Mouse (Mus musculus) embryonic facial prominence, embryonic 14.5 days (tissue): ENCODE measurements around the gene Knstrn. TPM values are rescaled to one million over a fixed set of nuclear protein-coding genes. Genes with fewer than 3 reads are reported as not detected.

Source experiments
- ATAC-seq: fragments of 200-750 bp; cut with Nextera tagmentation; 2 replicates; pipeline ENCODE4 v1.8.0; 2017; ENCODE audit warnings: low read depth, moderate number of reproducible peaks, moderate TSS enrichment
- DNase-seq: peaks from one replicate; pipeline ENCODE4 v3.0.0-alpha.2; 2015; ENCODE audit warnings: low spot score
- H3K27ac ChIP-seq: fragments of 300-500 bp; sonication (generic); replicated peaks from 2 replicates; pipeline ENCODE4 v1.5.1; 2014; ENCODE audit warnings: low read depth, mild to moderate bottlenecking, low read length, moderate library complexity
- H3K27me3 ChIP-seq: fragments of 300-500 bp; sonication (generic); replicated peaks from 2 replicates; pipeline ENCODE4 v1.6.1; 2014; ENCODE audit warnings: low read length; ENCODE audit not compliant: control insufficient read depth, insufficient read depth
- H3K36me3 ChIP-seq: fragments of 300-500 bp; sonication (generic); 2 replicates; pipeline ENCODE4 v1.6.1; 2014; ENCODE audit warnings: low read length, mixed read lengths; ENCODE audit not compliant: control insufficient read depth, insufficient read depth
- H3K4me1 ChIP-seq: fragments of 300-500 bp; sonication (generic); 2 replicates; pipeline ENCODE4 v1.6.1; 2014; ENCODE audit warnings: antibody characterized with exemption, low read length; ENCODE audit not compliant: control insufficient read depth, insufficient read depth
- H3K4me2 ChIP-seq: fragments of 300-500 bp; sonication (generic); 2 replicates; pipeline ENCODE4 v1.6.1; 2014; ENCODE audit warnings: low read depth, mild to moderate bottlenecking, low read length, moderate library complexity, mixed read lengths
- H3K4me3 ChIP-seq: fragments of 300-500 bp; sonication (generic); 2 replicates; pipeline ENCODE4 v1.5.1; 2014; ENCODE audit warnings: low read depth, mild to moderate bottlenecking, low read length
- H3K9ac ChIP-seq: fragments of 300-500 bp; sonication (generic); 2 replicates; pipeline ENCODE4 v1.6.1; 2014; ENCODE audit warnings: low read depth, mild to moderate bottlenecking, low read length, moderate library complexity, mixed read lengths
- H3K9me3 ChIP-seq: fragments of 300-500 bp; sonication (generic); 2 replicates; pipeline ENCODE4 v1.6.1; 2016; ENCODE audit warnings: low read length; ENCODE audit not compliant: control insufficient read depth
- WGBS: fragments of 180-500 bp; shearing (Covaris S2); extraction: QIAGEN DNeasy Blood & Tissue Kit; methylation state at CpG from one replicate; pipeline ENCODE4 v1.1.7; 2014; 5-methylcytosine and 5-hydroxymethylcytosine counted together
- polyA plus RNA-seq: library from polyadenylated mRNA; unstranded; fragments of >200 nt; fragmentation: Nextera tagmentation; extraction: Ambion mirVana; gene quantifications from 2 replicates; pipeline ENCODE4 v1.2.1, GENCODE M21; 2014

Knstrn gene
- polyA plus RNA-seq, 1 experiment from 2014 or later: 75.7 TPM

DNA sequence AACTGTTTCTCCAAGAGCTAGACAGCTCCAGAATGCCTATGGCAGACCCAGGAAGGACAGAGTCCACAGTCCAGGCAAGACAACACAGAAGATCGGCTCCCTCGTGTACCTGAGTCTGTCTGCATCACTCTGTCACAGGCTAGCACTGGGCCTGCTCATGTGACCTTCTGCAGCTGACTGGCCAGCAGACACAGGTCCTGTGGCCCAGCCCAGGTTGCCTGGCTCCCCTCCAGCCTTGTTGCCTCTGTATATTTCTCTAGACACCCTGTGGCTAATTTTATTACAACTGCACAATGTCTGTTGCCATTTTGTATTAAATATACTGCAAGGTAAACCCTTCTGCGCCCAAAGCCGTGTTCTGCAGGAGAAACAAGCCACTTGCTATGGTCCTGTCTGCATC is 67.2 kb downstream of the Knstrn start:
- Histone ChIP-seq H3K27me3 (peaks cover 14% of the 10 kb centered on the region), H3K9ac (no peak overlapping the region), H3K36me3 (peaks cover 33% of the 10 kb centered on the region), H3K4me1 (peaks cover 5% of the 10 kb centered on the region; the same call in 1 of the 2 replicates), H3K4me2 (no peak overlapping the region), H3K4me3 (no peak overlapping the region), H3K9me3 (no peaks in the 10 kb centered on the region), H3K27ac (no peak overlapping the region)
- ATAC-seq (no peak), DNase-seq (no peak)
- WGBS: 86% methylated on average over 4 of the region's 4 CpGs

DNA sequence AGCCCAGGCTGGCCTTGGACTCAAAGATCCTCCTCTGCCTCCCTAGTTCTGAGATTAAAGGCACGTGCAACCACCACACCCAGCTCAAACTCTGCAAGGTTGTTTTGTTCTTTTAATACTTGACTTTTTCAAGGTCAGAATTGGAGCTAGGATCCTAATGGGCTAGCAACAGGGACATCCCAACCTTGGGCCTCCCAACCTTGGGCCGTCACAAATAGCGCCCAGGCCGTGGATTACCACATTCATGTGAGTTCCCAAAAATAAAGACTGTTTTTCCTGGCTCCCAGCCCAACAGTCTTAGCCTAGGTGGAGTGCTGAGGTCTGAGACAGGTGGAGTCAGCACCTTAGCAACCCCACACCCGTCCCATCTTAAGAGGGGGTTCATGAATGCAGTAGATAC is 68.2 kb downstream of the Knstrn start:
- Histone ChIP-seq H3K27me3 (peaks cover 19% of the 10 kb centered on the region), H3K9me3 (no peaks in the 10 kb centered on the region), H3K27ac (no peak overlapping the region), H3K36me3 (peaks cover 25% of the 10 kb centered on the region), H3K4me2 (no peak overlapping the region), H3K4me3 (no peak overlapping the region), H3K4me1 (peaks cover 5% of the 10 kb centered on the region; the same call in 1 of the 2 replicates), H3K9ac (no peak overlapping the region)
- WGBS: 67% methylated on average over 5 of the region's 5 CpGs
- ATAC-seq (no peak), DNase-seq (no peak)

DNA sequence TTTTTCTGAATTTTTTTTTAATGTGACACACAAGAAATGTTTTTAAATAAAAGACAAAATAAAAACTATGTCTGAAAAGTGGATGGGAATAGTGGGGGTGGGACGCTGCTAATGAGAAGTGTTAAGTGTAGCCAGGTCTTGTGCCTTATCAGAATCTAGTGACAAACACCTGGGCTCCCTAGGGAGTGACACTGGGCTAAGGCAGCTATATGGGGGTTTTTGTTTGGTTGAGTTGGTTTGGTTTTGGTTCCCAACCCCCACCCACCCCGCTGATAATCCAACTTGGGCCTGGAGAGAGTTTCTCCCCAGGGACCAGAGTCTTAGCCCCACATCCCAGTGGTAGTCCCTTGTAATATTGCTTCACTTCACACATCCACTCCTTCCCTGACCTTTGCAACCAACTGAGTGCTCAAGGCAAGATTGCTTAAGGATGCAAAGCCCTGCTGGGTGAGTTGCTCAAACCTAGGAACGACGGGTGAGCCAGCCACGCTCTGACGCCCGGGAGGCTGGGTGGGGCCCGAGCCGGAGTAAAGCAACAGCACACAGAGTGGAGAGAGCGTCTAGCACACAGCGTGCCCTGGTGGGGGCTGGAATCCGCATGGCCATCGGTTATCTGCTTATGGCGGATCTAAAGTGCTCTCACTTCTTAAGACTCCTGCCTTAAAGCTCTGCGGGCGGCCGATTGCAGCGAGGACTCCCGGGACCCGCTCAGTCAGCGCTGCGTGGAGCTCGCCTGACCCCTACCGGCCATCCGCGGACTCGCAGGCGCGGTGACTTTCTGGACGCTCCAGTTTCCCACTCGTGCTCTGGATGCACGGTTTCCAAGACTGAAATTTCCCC is 69.3 kb downstream of the Knstrn start:
- Histone ChIP-seq H3K4me1 (peaks cover 8% of the 10 kb centered on the region; the same call in 1 of the 2 replicates), H3K4me2 (peak overlapping the region; percentile 77), H3K4me3 (peak overlapping the region; percentile 40), H3K9ac (peak overlapping the region; percentile 59), H3K9me3 (no peaks in the 10 kb centered on the region), H3K27ac (no peak overlapping the region), H3K36me3 (peaks cover 15% of the 10 kb centered on the region), H3K27me3 (peaks cover 27% of the 10 kb centered on the region)
- ATAC-seq: peak; percentile 81
- peak; percentile 88 for DNase-seq
- 3% methylated on average over 30 of the region's 32 CpGs for WGBS

DNA sequence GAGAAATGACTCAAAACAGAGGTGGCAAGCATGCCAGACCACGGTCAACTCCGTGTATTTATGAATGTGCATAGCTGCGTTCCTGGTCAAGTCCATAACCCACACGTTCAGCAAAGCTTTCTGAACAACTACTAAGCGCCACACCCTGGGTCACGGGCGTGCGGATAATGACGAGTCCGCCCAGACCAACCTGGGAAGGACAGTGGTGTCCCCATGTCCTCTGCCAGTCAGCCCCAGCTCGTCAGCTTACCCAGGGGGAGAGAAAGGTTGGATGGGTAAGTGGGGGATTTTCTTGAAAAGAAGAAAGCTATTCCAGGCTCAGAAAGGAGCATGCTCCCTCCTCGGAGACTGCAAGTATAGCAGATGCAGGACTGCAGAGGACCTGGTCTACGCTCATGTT is 73.6 kb downstream of the Knstrn start:
- ATAC-seq (no peak), DNase-seq (no peak)
- no peak overlapping the region for H3K4me3 ChIP-seq
- H3K4me2 ChIP-seq: no peak overlapping the region
- no peaks in the 10 kb centered on the region for H3K9me3 ChIP-seq
- H3K9ac ChIP-seq: no peak overlapping the region; the same call in 1 of the 2 replicates
- no peaks in the 10 kb centered on the region for H3K36me3 ChIP-seq
- H3K27ac ChIP-seq: no peak overlapping the region
- 65% methylated on average over 13 of the region's 13 CpGs for WGBS
- peaks cover 8% of the 10 kb centered on the region; the same call in 1 of the 2 replicates for H3K4me1 ChIP-seq
- H3K27me3 ChIP-seq: peaks cover 27% of the 10 kb centered on the region

DNA sequence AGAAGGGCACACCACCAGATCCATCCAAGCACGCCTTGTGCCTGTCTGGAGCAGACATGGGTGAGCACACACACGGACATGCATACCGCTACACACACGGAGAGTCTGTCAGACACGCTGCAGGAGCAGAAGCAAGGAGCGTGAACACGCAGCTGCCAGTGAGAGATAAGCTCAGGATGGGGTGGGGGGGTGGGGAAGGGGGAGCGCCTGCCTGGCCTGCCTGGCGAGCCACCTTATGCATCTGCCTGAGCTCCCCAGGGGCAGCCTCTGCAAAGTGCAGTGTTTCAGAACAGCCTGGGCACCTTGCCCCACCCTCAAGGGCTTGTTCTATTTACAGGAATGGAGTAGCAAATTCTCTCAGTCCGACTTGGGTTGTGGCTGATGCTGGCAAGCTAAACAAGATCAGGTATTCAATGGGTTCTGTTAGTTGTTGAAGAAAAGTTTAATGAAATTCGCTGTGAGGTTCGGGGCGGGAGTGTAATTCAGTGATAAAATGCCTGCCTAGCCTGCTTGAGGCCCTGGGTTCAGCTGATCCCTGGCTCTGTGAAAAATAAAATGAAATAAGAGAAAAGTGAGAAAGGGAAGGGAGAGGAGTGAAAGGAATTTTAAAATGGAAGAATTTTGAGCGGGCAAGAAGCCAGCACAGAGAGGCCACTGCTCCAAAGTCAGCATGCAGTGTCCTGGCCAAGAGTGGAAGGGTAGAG is 74.2 kb downstream of the Knstrn start:
- no peak overlapping the region for H3K27ac ChIP-seq
- 33% methylated on average over 10 of the region's 14 CpGs for WGBS
- H3K9me3 ChIP-seq: no peaks in the 10 kb centered on the region
- peak; percentile 20 for DNase-seq
- ATAC-seq: no peak
- no peak overlapping the region for H3K4me2 ChIP-seq
- peaks cover 32% of the 10 kb centered on the region for H3K27me3 ChIP-seq
- peaks cover 6% of the 10 kb centered on the region; the same call in 1 of the 2 replicates for H3K4me1 ChIP-seq
- no peak overlapping the region; the same call in 1 of the 2 replicates for H3K9ac ChIP-seq
- H3K36me3 ChIP-seq: no peaks in the 10 kb centered on the region
- no peak overlapping the region for H3K4me3 ChIP-seq

DNA sequence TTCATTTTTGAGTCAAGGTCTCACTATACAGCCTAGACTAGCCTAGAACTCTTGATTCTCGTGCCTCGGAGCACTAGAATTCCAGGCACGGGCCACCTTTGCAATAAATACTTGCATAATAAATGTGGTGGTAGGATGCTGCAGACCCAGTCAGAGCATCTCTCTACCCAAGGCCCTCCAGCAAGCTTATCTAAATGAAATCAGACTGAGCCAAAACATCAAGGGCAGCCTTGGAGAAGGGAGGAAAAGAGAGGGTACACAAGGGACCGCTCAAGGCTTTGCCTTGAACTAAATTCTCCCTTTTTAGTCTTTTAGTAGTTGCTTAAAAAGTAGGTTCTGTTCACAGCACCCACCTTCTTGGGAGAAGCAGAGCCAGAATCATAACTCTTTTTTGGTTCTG is 77.4 kb downstream of the Knstrn start:
- no peak overlapping the region for H3K27ac ChIP-seq
- H3K4me1 ChIP-seq: peaks cover 7% of the 10 kb centered on the region
- peaks cover 39% of the 10 kb centered on the region for H3K27me3 ChIP-seq
- H3K9ac ChIP-seq: no peak overlapping the region
- ATAC-seq (no peak), DNase-seq (no peak)
- no peaks in the 10 kb centered on the region for H3K36me3 ChIP-seq
- no peak overlapping the region for H3K4me3 ChIP-seq
- 86% methylated on average over 4 of the region's 4 CpGs for WGBS
- no peak overlapping the region for H3K4me2 ChIP-seq
- no peaks in the 10 kb centered on the region for H3K9me3 ChIP-seq

DNA sequence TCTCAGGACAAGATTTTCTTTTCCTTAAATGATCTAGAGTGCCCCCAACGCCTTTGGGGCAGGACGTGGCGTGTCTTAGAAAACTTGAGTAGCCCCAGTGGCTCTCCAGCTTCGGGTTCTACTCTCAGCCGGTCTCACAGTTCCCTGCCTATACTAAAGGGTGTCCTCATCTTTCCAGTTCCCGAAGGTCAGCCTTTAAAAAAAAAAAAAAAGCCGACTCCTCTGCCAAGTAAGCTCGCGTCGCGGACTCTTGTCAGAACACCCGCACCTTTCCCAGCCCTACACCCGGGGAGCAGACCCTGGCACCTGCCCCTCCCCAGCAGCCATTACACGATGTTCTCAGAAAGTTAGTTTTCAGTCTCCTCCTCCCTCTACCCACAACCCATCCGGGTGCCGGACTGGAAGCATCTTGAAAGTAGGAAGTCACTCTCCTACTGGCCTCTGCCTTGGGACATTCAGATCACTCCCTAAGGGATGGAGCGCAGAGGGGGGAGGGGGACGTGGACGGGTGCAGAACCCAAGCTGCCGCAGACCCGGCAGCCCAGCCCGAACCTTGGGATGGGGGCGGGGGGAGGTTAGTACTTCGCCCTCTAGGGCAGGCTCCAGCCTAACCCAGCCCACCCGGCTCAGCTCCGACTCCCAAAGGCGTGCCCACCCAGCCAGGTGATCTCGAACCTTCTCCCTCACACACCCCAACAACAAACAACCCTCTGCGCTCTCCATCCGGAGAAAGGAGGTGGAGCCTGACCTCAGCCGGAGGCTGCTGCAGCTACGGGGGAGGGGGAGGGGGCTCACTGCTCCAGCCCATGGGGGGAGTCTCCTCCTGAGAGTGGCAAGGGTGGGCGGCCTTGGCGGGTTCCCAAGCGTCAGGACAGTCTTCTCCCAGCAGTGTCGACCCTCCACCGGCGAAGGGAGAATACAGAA is 82.4 kb downstream of the Knstrn start:
- peak overlapping the region; percentile 49 for H3K4me3 ChIP-seq
- peak overlapping the region; percentile 92 for H3K4me2 ChIP-seq
- no peaks in the 10 kb centered on the region for H3K9me3 ChIP-seq
- H3K27me3 ChIP-seq: peaks cover 72% of the 10 kb centered on the region
- H3K9ac ChIP-seq: peak overlapping the region; percentile 52
- ATAC-seq (no peak), DNase-seq (peak; percentile 43)
- no peaks in the 10 kb centered on the region for H3K36me3 ChIP-seq
- H3K4me1 ChIP-seq: peaks cover 23% of the 10 kb centered on the region
- no peak overlapping the region for H3K27ac ChIP-seq
- under 1% methylated on average over 33 of the region's 38 CpGs for WGBS

DNA sequence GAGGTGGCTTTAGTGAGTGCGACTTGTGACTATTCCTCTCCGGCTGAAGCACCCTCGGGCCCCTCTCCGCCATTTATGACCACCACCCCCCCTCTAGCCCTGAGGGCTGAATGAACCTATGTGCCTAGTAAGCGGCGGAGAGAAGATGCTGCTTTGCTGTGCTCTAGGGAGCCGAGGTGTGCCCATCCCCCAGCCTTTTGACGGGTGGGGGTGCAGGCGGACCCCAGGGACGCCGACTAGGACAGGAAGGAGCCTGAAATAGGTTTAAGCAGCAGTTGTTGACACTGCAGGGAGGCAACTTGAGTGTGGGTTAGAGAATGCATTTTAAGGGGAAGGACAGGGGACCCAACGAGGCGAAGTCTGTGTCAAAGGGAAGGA is 83.1 kb downstream of the Knstrn start:
- 1% methylated on average over 13 of the region's 13 CpGs for WGBS
- Histone ChIP-seq H3K4me3 (peak overlapping the region; percentile 49), H3K27ac (no peak overlapping the region), H3K27me3 (peaks cover 72% of the 10 kb centered on the region), H3K4me1 (peaks cover 23% of the 10 kb centered on the region), H3K36me3 (no peaks in the 10 kb centered on the region), H3K4me2 (peak overlapping the region; percentile 92), H3K9ac (peak overlapping the region; percentile 52), H3K9me3 (no peaks in the 10 kb centered on the region)
- no peak for ATAC-seq
- no peak for DNase-seq
